Comparison of ENCODE assay signal across 19 mouse cellular contexts in genomic region chr2:37749323-37749722, GRCm38 (mm10). TPM values are rescaled to one million over a fixed set of nuclear protein-coding genes. Genes with fewer than 3 reads are reported as not detected.
A peak's percentile ranks its signal among the peaks of the same experiment; 100 is the strongest.
DNase-seq lines count a peak whose midpoint lies in the region; ATAC-seq and TF ChIP-seq lines count a peak whose summit lies in the region.
"Had no signal": no experiment of that assay in that cellular context is flagged by ENCODE, and none has a peak within 500 bp of the region (broad histone marks: within the 10 kb centered on the region; RNA-seq: fewer than 3 reads in every experiment).

No protein-coding gene starts in this region.

- H3K4me1 ChIP-seq in hindbrain, postnatal 0 days (ENCODE audit: insufficient read depth, low read length) = peaks cover 6% of the 10 kb centered on the region; the same call in 1 of the 2 replicates
- peaks cover 5% of the 10 kb centered on the region; the same call in 1 of the 2 replicates for H3K4me1 ChIP-seq in hindbrain, embryonic 16.5 days (ENCODE audit: control insufficient read depth, insufficient read depth, low read depth, low read length)
- peaks cover 17% of the 10 kb centered on the region for H3K4me1 ChIP-seq in embryonic facial prominence, embryonic 14.5 days (ENCODE audit: control insufficient read depth, insufficient read depth, low read length)
- H3K4me1 ChIP-seq in limb, embryonic 13.5 days = peaks cover 32% of the 10 kb centered on the region
- H3K4me1 ChIP-seq: liver, embryonic 15.5 days had no signal

- TF ChIP-seq CTCF in hindbrain, postnatal 0 days (IDR thresholded peaks at IDR 0.05; ENCODE audit: low read depth) = no peak

- no peaks in the 10 kb centered on the region for H3K36me3 ChIP-seq in hindbrain, postnatal 0 days (ENCODE audit: insufficient read depth, low read length)
- no peaks in the 10 kb centered on the region for H3K36me3 ChIP-seq in hindbrain, embryonic 16.5 days (ENCODE audit: control insufficient read depth, insufficient read depth, low read length)
- H3K36me3 ChIP-seq in embryonic facial prominence, embryonic 14.5 days (ENCODE audit: control insufficient read depth, insufficient read depth, low read length) = no peaks in the 10 kb centered on the region
- no peaks in the 10 kb centered on the region for H3K36me3 ChIP-seq in limb, embryonic 13.5 days
- H3K36me3 ChIP-seq: liver, embryonic 15.5 days; midbrain, embryonic 15.5 days had no signal

- H3K9ac ChIP-seq in hindbrain, postnatal 0 days (replicated peaks; ENCODE audit: low read length) = no peak overlapping the region
- H3K9ac ChIP-seq in hindbrain, embryonic 16.5 days (ENCODE audit: low read depth, low read length) = no peak overlapping the region
- H3K9ac ChIP-seq in embryonic facial prominence, embryonic 14.5 days (ENCODE audit: low read depth, low read length) = no peak overlapping the region
- no peak overlapping the region; the same call in 1 of the 2 replicates for H3K9ac ChIP-seq in limb, embryonic 13.5 days
- H3K9ac ChIP-seq: liver, embryonic 15.5 days; midbrain, embryonic 15.5 days had no signal

- H3K9me3 ChIP-seq in hindbrain, postnatal 0 days (ENCODE audit: low read length) = no peaks in the 10 kb centered on the region
- no peaks in the 10 kb centered on the region for H3K9me3 ChIP-seq in hindbrain, embryonic 16.5 days (ENCODE audit: control insufficient read depth, low read length)
- no peaks in the 10 kb centered on the region for H3K9me3 ChIP-seq in embryonic facial prominence, embryonic 14.5 days (ENCODE audit: control insufficient read depth, low read length)
- no peaks in the 10 kb centered on the region for H3K9me3 ChIP-seq in limb, embryonic 13.5 days
- H3K9me3 ChIP-seq: liver, embryonic 15.5 days; midbrain, embryonic 15.5 days had no signal

- H3K4me2 ChIP-seq in hindbrain, postnatal 0 days (ENCODE audit: low read depth, low read length) = no peak overlapping the region
- no peak overlapping the region for H3K4me2 ChIP-seq in hindbrain, embryonic 16.5 days (ENCODE audit: low read length)
- no peak overlapping the region for H3K4me2 ChIP-seq in embryonic facial prominence, embryonic 14.5 days (ENCODE audit: low read depth, low read length)
- no peak overlapping the region for H3K4me2 ChIP-seq in limb, embryonic 13.5 days (replicated peaks)
- H3K4me2 ChIP-seq: liver, embryonic 15.5 days; midbrain, embryonic 15.5 days had no signal

- H3K27me3 ChIP-seq in hindbrain, postnatal 0 days (ENCODE audit: insufficient read depth, low read length) = no peaks in the 10 kb centered on the region
- H3K27me3 ChIP-seq in hindbrain, embryonic 16.5 days (replicated peaks; ENCODE audit: control insufficient read depth, insufficient read depth, low read length) = no peaks in the 10 kb centered on the region
- no peaks in the 10 kb centered on the region for H3K27me3 ChIP-seq in embryonic facial prominence, embryonic 14.5 days (replicated peaks; ENCODE audit: control insufficient read depth, insufficient read depth, low read length)
- no peaks in the 10 kb centered on the region for H3K27me3 ChIP-seq in limb, embryonic 13.5 days
- H3K27me3 ChIP-seq: liver, embryonic 15.5 days; midbrain, embryonic 15.5 days had no signal

- WGBS in hindbrain, postnatal 0 days = 73% methylated on average over 6 of the region's 6 CpGs
- 70% methylated on average over 6 of the region's 6 CpGs for WGBS in hindbrain, embryonic 16.5 days
- 60% methylated on average over 6 of the region's 6 CpGs for WGBS in embryonic facial prominence, embryonic 14.5 days
- 33% methylated on average over 6 of the region's 6 CpGs for WGBS in limb, embryonic 13.5 days

- 0 out of 2 replicates have a peak, but pooled peaks have one; percentile 24 for ATAC-seq in hindbrain, postnatal 0 days
- ATAC-seq in hindbrain, embryonic 16.5 days = no peak
- no peak for ATAC-seq in embryonic facial prominence, embryonic 14.5 days (ENCODE audit: low read depth)
- no peak for ATAC-seq in limb, embryonic 13.5 days (ENCODE audit: low FRiP score, low read depth)
- ATAC-seq: forebrain, embryonic 14.5 days; midbrain, embryonic 15.5 days had no signal

- DNase-seq in hindbrain, postnatal 0 days (ENCODE audit: low spot score) = no peak
- DNase-seq in Muller cell, postnatal 12 days (ENCODE audit: inconsistent ontology term) = peak; percentile 36
- DNase-seq in embryonic facial prominence, embryonic 14.5 days (ENCODE audit: low spot score) = no peak
- no peak for DNase-seq in thymus, postnatal 4 days
- DNase-seq in layer of hippocampus, adult 18-20 months (ENCODE audit: low spot score in 2 of 2) = no peak
- no peak for DNase-seq in kidney, postnatal 36 days
- DNase-seq: adrenal gland, postnatal 25 days; cerebellum, adult 8-10 months; heart, postnatal 36 days; kidney, adult 2 months; kidney, postnatal 14 days; layer of hippocampus, adult 9-11 months; retina, postnatal 1 day; right cerebral cortex, postnatal 4 days had no signal

- H3K27ac ChIP-seq in hindbrain, postnatal 0 days = no peak overlapping the region
- no peak overlapping the region for H3K27ac ChIP-seq in hindbrain, embryonic 16.5 days (ENCODE audit: low read depth, low read length)
- peak overlapping the region; percentile 71 for H3K27ac ChIP-seq in embryonic facial prominence, embryonic 14.5 days (replicated peaks; ENCODE audit: low read depth, low read length)
- peak overlapping the region; percentile 78 for H3K27ac ChIP-seq in limb, embryonic 13.5 days
- H3K27ac ChIP-seq: liver, embryonic 15.5 days had no signal

- no peak overlapping the region for H3K4me3 ChIP-seq in hindbrain, postnatal 0 days (ENCODE audit: low read length)
- H3K4me3 ChIP-seq in hindbrain, embryonic 16.5 days (ENCODE audit: low read length) = no peak overlapping the region
- no peak overlapping the region for H3K4me3 ChIP-seq in embryonic facial prominence, embryonic 14.5 days (ENCODE audit: low read depth, low read length)
- no peak overlapping the region for H3K4me3 ChIP-seq in limb, embryonic 13.5 days
- H3K4me3 ChIP-seq: liver, embryonic 15.5 days; midbrain, embryonic 15.5 days had no signal

RNA-seq across cellular contexts. Expression of gene Crb2, which starts 26.7 kb away (rescaled TPM):
- 10.9 and 20.1 TPM in 2 replicates for total RNA-seq in hindbrain, postnatal 0 days (2014; rRNA removed)
- 2.4 and 3.4 TPM in 2 replicates for polyA plus RNA-seq in hindbrain, postnatal 0 days (2015; fragmentation: Nextera tagmentation; extraction: Ambion mirVana)
- 3.7 and 4.5 TPM in 2 replicates for polyA plus RNA-seq in hindbrain, embryonic 16.5 days (2015; fragmentation: Nextera tagmentation; extraction: Ambion mirVana)
- polyA plus RNA-seq in embryonic facial prominence, embryonic 14.5 days (2014; fragmentation: Nextera tagmentation; extraction: Ambion mirVana) = 0.18 and 0.28 TPM in 2 replicates
- 0.51 and 0.56 TPM in 2 replicates for polyA plus RNA-seq in limb, embryonic 13.5 days (2015; fragmentation: Nextera tagmentation; extraction: Ambion mirVana)
- 1 to 10 TPM; 2.8 to 3.1 TPM for total RNA-seq in layer of hippocampus, adult 18-20 months (2021)

RNA-seq across cellular contexts. Expression of gene Strbp, which starts 45.7 kb away (rescaled TPM):
- total RNA-seq in hindbrain, postnatal 0 days (2014; rRNA removed) = 49.6 and 85.0 TPM in 2 replicates
- polyA plus RNA-seq in hindbrain, postnatal 0 days (2015; fragmentation: Nextera tagmentation; extraction: Ambion mirVana) = 97.5 and 102 TPM in 2 replicates
- polyA plus RNA-seq in hindbrain, embryonic 16.5 days (2015; fragmentation: Nextera tagmentation; extraction: Ambion mirVana) = 94.9 and 96.0 TPM in 2 replicates
- 35.5 and 38.1 TPM in 2 replicates for polyA plus RNA-seq in embryonic facial prominence, embryonic 14.5 days (2014; fragmentation: Nextera tagmentation; extraction: Ambion mirVana)
- polyA plus RNA-seq in limb, embryonic 13.5 days (2015; fragmentation: Nextera tagmentation; extraction: Ambion mirVana) = 34.6 and 36.4 TPM in 2 replicates
- total RNA-seq in layer of hippocampus, adult 18-20 months (2021) = 100 to 1,000 TPM; 153 to 168 TPM

Comparison
In these comparisons a context has a peak if more than half of its experiments do, and no peak if none do; other contexts are left out.
1. H3K27ac ChIP-seq: peak in embryonic facial prominence, embryonic 14.5 days (single experiment) and limb, embryonic 13.5 days (single experiment); none in hindbrain, postnatal 0 days (single experiment) and hindbrain, embryonic 16.5 days (single experiment).